Mouse (Mus musculus) cortical plate, adult 2 months (tissue): ENCODE data around the gene Itpr2.

ENCODE experiments used
- CTCF ChIP-seq: fragments of 200-500 bp; IDR thresholded peaks from 2 replicates; pipeline ENCODE4 v1.5.1; 2011; ENCODE audit warnings: mild to moderate bottlenecking, control low read depth, low read length; ENCODE audit not compliant: insufficient read depth; ENCODE audit errors: extremely low read depth
- POLR2A ChIP-seq: fragments of 200-500 bp; IDR thresholded peaks from 2 replicates; pipeline ENCODE4 v1.6.1; 2011; ENCODE audit warnings: mild to moderate bottlenecking, low read length, control low read depth; ENCODE audit not compliant: insufficient read depth; ENCODE audit errors: extremely low read depth

DNA sequence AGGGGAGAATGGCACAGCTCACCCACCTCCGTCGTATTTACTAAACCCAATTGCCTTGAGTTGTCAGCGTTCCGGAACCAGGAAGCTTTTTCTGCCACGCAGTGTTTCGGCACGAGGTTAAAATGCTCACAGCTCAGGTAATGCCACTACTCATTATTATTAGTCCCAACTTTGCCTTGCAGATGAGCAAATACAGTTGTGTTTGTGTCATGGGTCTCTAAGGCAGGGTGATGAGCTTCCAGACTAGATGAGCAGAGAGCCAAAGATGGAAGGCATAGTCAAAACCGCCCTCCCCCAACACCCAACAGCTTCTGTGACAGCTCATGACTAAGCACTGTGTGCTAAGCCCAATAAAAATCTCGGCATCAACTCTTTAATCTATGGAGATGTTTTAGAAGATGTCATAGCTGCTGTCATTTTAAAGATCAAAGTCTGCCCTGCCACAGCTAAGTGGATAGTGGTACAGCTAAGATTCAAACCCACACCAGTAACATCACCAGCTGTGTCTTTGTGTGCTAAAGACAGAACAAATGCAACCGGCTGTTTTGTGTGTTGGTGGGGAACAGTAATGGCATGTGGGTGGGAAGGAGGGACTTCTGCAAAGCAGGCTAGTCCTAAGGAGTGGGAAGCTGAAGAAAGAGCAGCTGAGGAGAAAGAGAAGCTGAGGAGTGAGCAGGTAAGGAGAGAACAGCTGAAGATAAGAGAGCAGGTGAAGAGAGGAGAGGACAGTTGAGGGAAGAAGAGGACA is 62.8 kb downstream of the Itpr2 start:
- no peak for TF ChIP-seq POLR2A
- TF ChIP-seq CTCF: no peak
